Mouse (Mus musculus): ENCODE data around the gene Gm5431.

GRCm38 (mm10) chr11:48843202-48843601, 58.8 kb downstream of the Gm5431 start:
- TF ChIP-seq CTCF (IDR thresholded peaks at IDR 0.05; ENCODE audit: control insufficient read depth, insufficient read depth, low read length) (no peak), POLR2A (IDR thresholded peaks at IDR 0.05; ENCODE audit: borderline replicate concordance, control insufficient read depth, low read depth, low read length) (no peak)

All from bone marrow, adult 2 months (tissue).